Mouse (Mus musculus) forebrain, embryonic 13.5 days (tissue): Measurements from ENCODE around the gene 1110059E24Rik. TPM values are rescaled to one million over a fixed set of nuclear protein-coding genes. Genes with fewer than 3 reads are reported as not detected.

Experiments
- ATAC-seq: fragments of 200-750 bp; cut with Nextera tagmentation; 2 replicates; pipeline ENCODE4 v1.8.0; 2017
- H3K27ac ChIP-seq: fragments of 300-500 bp; sonication (generic); 2 replicates; pipeline ENCODE4 v1.5.1; 2015; ENCODE audit warnings: inconsistent platforms, mild to moderate bottlenecking, moderate library complexity
- H3K27me3 ChIP-seq: fragments of 300-500 bp; sonication (generic); 2 replicates; pipeline ENCODE4 v1.6.1; 2015; ENCODE audit warnings: mild to moderate bottlenecking, inconsistent platforms
- H3K36me3 ChIP-seq: fragments of 300-500 bp; sonication (generic); 2 replicates; pipeline ENCODE4 v1.6.1; 2015; ENCODE audit warnings: mild to moderate bottlenecking, inconsistent platforms; ENCODE audit not compliant: poor library complexity, severe bottlenecking
- H3K4me1 ChIP-seq: fragments of 300-500 bp; sonication (generic); 2 replicates; pipeline ENCODE4 v1.6.1; 2015; ENCODE audit warnings: inconsistent platforms
- H3K4me2 ChIP-seq: fragments of 300-500 bp; sonication (generic); 2 replicates; pipeline ENCODE4 v1.6.1; 2015; ENCODE audit warnings: inconsistent platforms, mild to moderate bottlenecking, moderate library complexity
- H3K4me3 ChIP-seq: fragments of 300-500 bp; sonication (generic); 2 replicates; pipeline ENCODE4 v1.5.1; 2015; ENCODE audit warnings: mild to moderate bottlenecking, inconsistent platforms
- H3K9ac ChIP-seq: fragments of 300-500 bp; sonication (generic); 2 replicates; pipeline ENCODE4 v1.6.1; 2015; ENCODE audit warnings: mild to moderate bottlenecking, inconsistent platforms
- H3K9me3 ChIP-seq: fragments of 300-500 bp; sonication (generic); replicated peaks from 2 replicates; pipeline ENCODE4 v1.6.1; 2016; ENCODE audit warnings: inconsistent platforms
- WGBS: fragments of 180-500 bp; shearing (Covaris S2); methylation state at CpG from one replicate; pipeline ENCODE4 v1.1.7; 2015; 5-methylcytosine and 5-hydroxymethylcytosine counted together
- polyA plus RNA-seq: library from polyadenylated mRNA; unstranded; fragments of >200 nt; fragmentation: Nextera tagmentation; extraction: Ambion mirVana; gene quantifications from 2 replicates; pipeline ENCODE4 v1.2.1, GENCODE M21; 2015

Gene 1110059E24Rik
- polyA plus RNA-seq, result 69.9 and 70.3 TPM in 2 replicates

DNA sequence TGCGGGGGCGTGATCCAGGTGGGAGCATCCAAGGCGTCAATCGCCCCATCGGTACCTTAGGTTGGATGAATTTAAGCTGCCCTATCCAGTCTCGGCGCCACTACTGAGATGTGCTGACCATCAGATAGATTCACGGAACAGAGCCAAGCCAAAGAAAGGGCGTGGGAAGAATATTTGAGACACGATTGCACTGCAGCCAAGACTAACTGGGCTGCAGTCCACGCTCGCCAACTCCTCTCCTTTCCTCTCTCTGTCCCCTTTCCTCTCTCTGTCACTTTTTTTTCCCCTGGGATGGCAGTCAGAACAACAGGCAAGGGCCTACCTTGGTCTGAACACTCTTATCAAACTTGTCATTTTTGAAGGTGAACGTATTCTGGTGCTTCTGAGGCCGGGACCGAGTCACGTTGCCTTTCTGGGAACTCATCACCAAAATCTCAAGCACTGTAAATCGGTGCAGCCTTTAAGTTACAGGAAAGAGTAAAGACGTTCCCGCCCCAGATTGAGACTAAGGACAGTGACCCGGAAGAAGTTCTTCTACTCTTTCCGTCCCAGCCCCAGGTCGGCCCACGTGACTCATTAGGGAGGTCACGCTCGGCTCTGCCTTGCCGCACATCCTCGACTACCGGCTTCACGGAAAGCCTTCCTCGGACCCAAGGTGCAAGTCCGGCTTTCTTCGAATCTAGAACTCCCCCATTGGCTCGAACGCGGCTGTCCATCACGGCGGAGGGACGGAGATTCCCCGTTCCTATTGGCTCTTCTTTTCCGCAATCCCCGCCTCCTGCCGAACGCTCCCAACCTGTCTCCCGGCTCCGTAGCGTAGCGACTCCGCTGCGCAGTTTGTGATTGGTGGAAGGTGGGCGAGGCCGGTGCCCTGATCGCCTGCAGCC is at the start of gene 1110059E24Rik:
1110059E24Rik (minus strand) TSS at position 692 of the 887 bp plus-strand sequence.
- no peaks in the 10 kb centered on the region for H3K9me3 ChIP-seq
- peak; percentile 98 for ATAC-seq
- WGBS, result 4% methylated on average over 52 of the region's 52 CpGs
- peak within 1 kb of the TSS; percentile 99 for H3K27ac ChIP-seq
- H3K9ac ChIP-seq, result peak within 1 kb of the TSS; percentile 96
- H3K4me1 ChIP-seq, result peaks cover 32% of the 10 kb centered on the region
- H3K27me3 ChIP-seq, result no peaks in the 10 kb centered on the region
- peak within 1 kb of the TSS; percentile 80 for H3K4me2 ChIP-seq
- H3K36me3 ChIP-seq, result no peaks in the 10 kb centered on the region
- H3K4me3 ChIP-seq, result peak within 1 kb of the TSS; percentile 81

DNA sequence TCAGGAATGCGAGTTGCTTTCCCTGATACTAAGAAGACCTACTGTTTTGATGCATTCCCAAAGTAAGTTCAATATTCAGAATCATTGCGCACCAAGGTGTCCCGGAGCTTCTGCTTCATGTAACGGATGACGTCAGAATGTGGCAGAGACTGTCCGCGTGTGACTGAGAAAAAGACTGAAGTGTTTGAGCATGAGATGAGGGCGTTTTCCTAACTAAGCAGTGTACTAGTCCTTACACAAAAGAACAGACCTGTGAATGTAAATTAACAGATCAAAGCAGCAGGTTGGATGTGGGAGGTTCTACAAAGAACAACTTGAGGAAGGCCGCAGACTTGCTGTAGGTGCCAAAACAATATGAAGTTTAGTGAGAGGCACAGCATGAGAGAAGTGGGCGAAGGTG is 28.2 kb upstream of the 1110059E24Rik start:
- no peak overlapping the region for H3K27ac ChIP-seq
- ATAC-seq, result no peak
- H3K9me3 ChIP-seq, result no peaks in the 10 kb centered on the region
- H3K4me2 ChIP-seq, result no peak overlapping the region
- H3K36me3 ChIP-seq, result peaks cover 37% of the 10 kb centered on the region
- WGBS, result 97% methylated on average over 10 of the region's 10 CpGs
- no peak overlapping the region for H3K9ac ChIP-seq
- no peak overlapping the region for H3K4me3 ChIP-seq
- H3K4me1 ChIP-seq, result no peaks in the 10 kb centered on the region
- no peaks in the 10 kb centered on the region for H3K27me3 ChIP-seq

DNA sequence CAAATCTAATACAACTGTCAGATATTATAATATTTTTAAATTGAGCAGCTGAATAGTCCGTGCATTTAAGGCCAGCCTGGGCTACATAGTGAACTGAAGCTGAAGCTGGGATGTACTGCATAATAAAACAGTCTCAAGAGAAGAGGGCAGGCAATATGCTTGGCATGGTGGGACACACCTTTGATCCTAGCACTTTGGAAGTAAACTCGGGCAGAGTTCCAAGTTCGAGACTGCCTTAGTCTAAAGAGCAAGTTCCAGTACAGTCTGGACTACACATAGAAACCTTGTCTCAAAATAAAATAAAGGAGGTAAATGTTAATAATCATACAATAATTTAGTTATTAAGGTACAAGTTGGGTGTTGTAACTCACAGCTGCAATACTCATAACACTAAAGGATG is 27.3 kb upstream of the 1110059E24Rik start:
- Histone ChIP-seq H3K27me3 (no peaks in the 10 kb centered on the region), H3K27ac (no peak overlapping the region), H3K9ac (no peak overlapping the region), H3K4me3 (no peak overlapping the region), H3K9me3 (no peaks in the 10 kb centered on the region; the same call in 1 of the 2 replicates), H3K4me1 (no peaks in the 10 kb centered on the region), H3K4me2 (no peak overlapping the region), H3K36me3 (peaks cover 35% of the 10 kb centered on the region)
- 94% methylated on average over 3 of the region's 3 CpGs for WGBS
- no peak for ATAC-seq

DNA sequence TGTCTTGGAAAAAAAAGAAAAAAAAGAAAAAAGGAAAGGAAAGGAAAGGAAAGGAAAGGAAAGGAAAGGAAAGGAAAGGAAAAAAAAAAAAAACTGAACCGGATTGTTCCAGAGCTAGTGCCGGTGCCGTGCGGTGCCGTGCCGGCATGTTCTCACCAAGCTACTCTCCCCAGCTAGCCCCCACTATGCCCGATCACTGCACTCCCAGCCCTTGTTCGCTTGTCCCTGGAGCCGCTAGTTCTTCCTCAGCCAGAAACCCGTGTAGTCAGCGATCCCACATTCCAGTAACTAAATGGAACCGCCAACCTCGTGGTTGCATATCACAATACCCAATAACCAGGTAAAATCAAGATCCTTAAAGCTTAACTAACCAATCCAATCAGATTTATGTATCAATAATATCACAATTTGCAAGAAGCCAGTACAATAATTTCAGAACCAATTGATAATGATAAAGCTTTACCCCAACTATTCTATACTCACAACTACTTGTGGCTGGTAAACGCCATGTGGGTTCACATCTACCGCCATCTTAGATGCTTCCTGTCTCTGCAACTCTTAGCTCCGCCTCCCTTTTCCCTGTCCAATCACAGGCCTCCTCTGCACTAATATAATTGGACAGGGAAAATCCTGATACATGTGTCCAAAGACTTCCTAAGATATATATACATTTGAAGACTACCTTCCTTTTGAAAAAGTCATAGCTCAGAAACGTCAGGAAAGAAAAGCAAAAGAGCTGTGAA is 21.7 kb upstream of the 1110059E24Rik start:
- Histone ChIP-seq H3K27ac (no peak overlapping the region), H3K4me3 (no peak overlapping the region), H3K36me3 (peaks cover 12% of the 10 kb centered on the region; the same call in 1 of the 2 replicates), H3K9ac (no peak overlapping the region), H3K4me1 (no peaks in the 10 kb centered on the region), H3K9me3 (peaks cover 1% of the 10 kb centered on the region; the same call in 1 of the 2 replicates), H3K4me2 (no peak overlapping the region), H3K27me3 (no peaks in the 10 kb centered on the region)
- WGBS, result 97% methylated on average over 17 of the region's 17 CpGs
- no peak for ATAC-seq

DNA sequence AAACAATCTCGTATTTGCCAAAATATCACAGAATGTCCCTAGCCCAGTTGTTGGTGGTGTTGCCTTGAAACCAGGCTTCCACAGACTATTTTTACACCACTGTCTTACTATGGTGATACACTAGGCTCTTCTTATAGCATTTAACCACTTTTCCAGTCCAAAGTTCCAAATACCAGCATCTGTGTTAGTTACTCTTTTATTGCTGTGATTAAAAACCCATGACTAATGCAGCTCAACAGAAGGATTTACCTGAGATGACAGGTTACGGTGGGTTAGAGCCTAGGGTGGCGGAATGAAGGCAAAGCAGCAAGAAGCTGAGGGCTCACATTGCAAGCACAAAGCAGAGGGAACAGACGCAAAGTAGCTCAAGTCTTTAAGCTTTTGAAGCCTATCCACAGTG is 16.9 kb upstream of the 1110059E24Rik start:
- Histone ChIP-seq H3K9me3 (peaks cover 3% of the 10 kb centered on the region), H3K27me3 (no peaks in the 10 kb centered on the region), H3K36me3 (peaks cover under 1% of the 10 kb centered on the region; the same call in 1 of the 2 replicates), H3K27ac (no peak overlapping the region), H3K4me3 (no peak overlapping the region), H3K9ac (no peak overlapping the region), H3K4me2 (no peak overlapping the region), H3K4me1 (no peaks in the 10 kb centered on the region)
- WGBS, result 96% methylated on average over 4 of the region's 4 CpGs
- ATAC-seq, result no peak

DNA sequence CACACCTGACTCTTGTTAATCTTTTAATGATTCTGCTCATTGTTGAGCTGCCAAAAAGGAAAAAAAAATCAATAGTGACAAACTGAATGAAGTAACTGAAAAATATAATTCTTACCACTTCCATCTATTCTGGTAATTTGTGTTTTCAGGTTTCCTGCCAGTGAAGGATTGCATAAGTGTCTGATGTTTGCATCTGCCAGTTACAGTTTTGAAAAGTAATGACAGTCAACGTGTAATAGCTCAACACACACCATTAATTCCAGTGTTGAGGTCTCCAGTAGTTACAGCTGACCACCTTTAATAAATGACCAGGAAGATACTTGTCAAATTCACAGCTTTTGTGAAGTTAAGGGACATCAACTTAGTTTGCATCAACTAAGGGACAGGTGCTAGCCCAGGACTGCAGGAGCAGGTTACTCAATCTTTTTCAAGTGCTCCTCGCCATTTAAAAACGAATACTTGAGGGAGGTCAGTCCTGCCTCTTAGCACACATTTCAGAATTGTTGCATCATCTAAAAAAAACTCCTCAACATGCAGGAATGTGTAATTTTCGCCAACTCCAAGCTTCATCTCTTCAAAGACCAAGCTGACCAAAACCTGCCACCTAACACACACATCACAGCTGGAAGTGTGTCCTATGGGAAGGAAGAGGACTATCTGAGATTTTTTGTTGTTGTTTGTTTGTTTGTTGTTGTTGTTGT is 11.1 kb upstream of the 1110059E24Rik start:
- Histone ChIP-seq H3K36me3 (no peaks in the 10 kb centered on the region), H3K4me1 (no peaks in the 10 kb centered on the region), H3K27me3 (no peaks in the 10 kb centered on the region), H3K27ac (no peak overlapping the region), H3K9ac (no peak overlapping the region), H3K4me3 (no peak overlapping the region), H3K9me3 (no peaks in the 10 kb centered on the region), H3K4me2 (no peak overlapping the region)
- ATAC-seq, result no peak
- 87% methylated on average over 4 of the region's 4 CpGs for WGBS

DNA sequence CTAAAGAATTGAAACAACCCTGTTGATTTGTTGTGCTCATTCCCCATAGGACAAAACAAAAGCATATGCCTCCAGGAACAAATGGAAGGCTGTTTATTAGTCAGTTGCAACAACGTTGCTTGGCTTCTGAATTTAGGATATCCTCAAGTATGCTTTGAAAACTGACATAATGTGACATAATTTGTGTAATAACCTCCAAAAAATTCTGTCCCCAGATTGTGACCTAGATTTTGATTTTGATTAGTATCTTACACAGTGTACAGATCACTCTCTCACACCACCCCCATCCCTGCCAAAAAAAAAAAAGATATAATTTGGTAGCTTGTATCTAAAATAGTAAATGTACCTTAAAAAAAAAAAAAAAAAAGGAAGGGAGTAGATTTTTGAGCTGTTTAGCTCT is 8.0 kb upstream of the 1110059E24Rik start:
- Histone ChIP-seq H3K9ac (no peak overlapping the region), H3K4me3 (no peak overlapping the region), H3K9me3 (no peaks in the 10 kb centered on the region), H3K36me3 (no peaks in the 10 kb centered on the region), H3K27me3 (no peaks in the 10 kb centered on the region), H3K4me1 (peaks cover 4% of the 10 kb centered on the region; the same call in 1 of the 2 replicates), H3K27ac (no peak overlapping the region), H3K4me2 (no peak overlapping the region)
- WGBS, result 86% methylated on average over 1 of the region's 1 CpGs
- ATAC-seq, result no peak

DNA sequence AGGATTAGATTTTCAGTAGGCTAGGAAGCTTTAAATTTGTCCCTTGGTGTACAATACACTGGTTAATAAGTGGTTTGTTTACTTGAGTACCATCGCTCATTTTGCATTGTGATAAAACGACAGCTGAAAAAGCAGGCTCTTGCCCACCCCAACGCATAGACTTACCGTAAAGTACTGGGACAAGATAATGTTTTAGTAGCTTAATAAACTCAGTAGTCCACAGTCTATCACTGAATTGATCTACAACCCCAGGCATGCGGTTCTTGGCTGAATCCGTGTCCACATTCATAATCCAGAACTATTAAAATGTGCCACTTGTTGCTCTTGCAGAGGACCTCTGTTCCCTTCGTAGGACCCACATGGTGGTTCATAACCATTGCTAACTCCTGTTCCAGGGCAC is 2.0 kb upstream of the 1110059E24Rik start:
- peak overlapping the region; percentile 96 for H3K9ac ChIP-seq
- H3K4me2 ChIP-seq, result peak overlapping the region; percentile 80
- H3K4me1 ChIP-seq, result peaks cover 32% of the 10 kb centered on the region
- H3K27ac ChIP-seq, result no peak overlapping the region
- no peaks in the 10 kb centered on the region for H3K27me3 ChIP-seq
- H3K9me3 ChIP-seq, result no peaks in the 10 kb centered on the region
- H3K36me3 ChIP-seq, result no peaks in the 10 kb centered on the region
- H3K4me3 ChIP-seq, result peak overlapping the region; percentile 81
- 58% methylated on average over 7 of the region's 7 CpGs for WGBS
- no peak for ATAC-seq

DNA sequence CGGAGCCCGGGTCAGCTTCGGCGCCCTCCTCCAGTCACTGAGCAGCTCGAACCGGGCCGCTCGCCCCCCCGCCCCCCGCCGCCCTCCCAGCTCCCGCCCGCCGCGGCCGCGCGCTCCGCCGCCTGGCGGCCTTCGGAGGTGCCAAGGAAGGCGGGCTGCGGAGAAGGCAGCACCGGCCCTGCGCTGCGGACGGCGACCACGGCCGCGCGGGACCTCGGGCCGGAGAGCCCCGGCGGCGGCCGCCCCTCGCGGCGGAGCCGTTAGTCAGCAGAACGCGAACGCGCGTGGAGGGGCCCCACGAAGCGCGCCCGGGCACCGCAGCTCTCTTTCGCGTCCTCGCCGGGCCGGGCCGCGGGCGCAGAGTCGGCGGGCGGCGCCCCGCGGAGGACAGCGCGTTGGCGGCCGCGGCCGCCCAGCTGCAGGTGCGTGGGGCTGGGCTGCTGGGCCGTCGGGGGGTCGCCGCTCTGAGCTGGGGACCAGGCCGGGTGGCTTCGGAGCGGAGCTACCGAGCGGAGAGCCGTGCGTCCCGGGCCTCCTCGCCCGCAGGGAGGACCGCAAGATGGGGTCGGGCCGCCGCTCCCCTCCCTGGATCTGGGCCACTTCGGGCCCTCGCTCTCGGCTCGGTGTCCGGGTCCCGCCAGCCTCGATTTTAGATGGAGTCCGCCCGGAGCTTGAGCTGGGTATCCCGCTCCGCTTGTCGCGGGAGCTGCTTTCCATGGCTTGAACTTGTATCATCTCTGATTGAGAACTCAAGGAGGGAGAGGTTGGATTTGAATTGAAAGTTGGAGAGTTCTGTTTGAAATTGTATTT is 601 bp upstream of the 1110059E24Rik start, which contains the start of gene Abhd17b:
Abhd17b (plus strand) TSS at position 14 of the 810 bp plus-strand sequence.
- Histone ChIP-seq H3K4me1 (peaks cover 32% of the 10 kb centered on the region), H3K36me3 (no peaks in the 10 kb centered on the region), H3K27me3 (no peaks in the 10 kb centered on the region), H3K9me3 (no peaks in the 10 kb centered on the region), H3K9ac (peak within 1 kb of the TSS; percentile 96), H3K27ac (peak within 1 kb of the TSS; percentile 99), H3K4me3 (peak within 1 kb of the TSS; percentile 81), H3K4me2 (peak within 1 kb of the TSS; percentile 80)
- under 1% methylated on average over 70 of the region's 105 CpGs for WGBS
- peak; percentile 59 for ATAC-seq

DNA sequence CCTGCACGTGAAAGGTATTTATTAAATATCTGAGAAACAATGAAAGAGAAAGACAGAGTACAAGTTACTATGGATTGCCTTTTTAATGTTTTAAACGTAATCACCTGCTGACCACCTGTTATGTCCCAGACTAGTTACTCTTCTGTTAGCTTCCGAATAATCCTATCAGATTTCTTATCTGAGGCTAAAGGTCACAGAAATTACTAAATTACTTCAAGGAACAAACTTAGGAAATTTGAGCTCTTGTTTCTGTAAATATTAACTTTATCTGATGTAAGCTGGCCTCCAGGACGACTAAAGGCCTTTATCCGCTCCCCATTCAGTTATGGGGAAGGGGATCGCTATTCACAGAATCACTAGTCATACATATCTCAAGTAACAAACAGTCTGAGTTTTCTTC is 1.1 kb downstream of the 1110059E24Rik start:
- no peak overlapping the region for H3K27ac ChIP-seq
- H3K4me3 ChIP-seq, result peak overlapping the region; percentile 81
- peak overlapping the region; percentile 80 for H3K4me2 ChIP-seq
- peak overlapping the region; percentile 96 for H3K9ac ChIP-seq
- WGBS, result 50% methylated on average over 6 of the region's 6 CpGs
- peaks cover 32% of the 10 kb centered on the region for H3K4me1 ChIP-seq
- H3K36me3 ChIP-seq, result no peaks in the 10 kb centered on the region
- ATAC-seq, result no peak
- no peaks in the 10 kb centered on the region for H3K27me3 ChIP-seq
- no peaks in the 10 kb centered on the region for H3K9me3 ChIP-seq

DNA sequence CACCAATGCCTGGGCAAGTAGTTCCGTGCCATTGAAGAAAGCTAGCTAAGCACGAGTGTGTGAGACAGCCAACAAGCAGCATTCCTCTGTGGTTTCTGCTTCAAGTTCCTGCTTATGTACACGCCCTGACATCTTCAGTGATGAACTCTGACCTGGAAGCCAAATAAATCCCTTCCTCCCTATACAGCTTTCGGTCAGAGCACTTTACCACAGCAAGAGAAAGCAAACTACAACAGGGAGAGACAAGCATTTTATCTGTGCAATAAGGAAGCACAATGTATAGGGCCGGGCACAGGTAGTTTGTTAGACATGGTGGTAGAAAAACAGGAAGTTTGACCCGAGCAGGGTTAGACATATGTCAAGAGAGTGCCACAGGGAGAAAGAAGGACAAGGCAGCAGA is 6.6 kb downstream of the 1110059E24Rik start:
- H3K27me3 ChIP-seq, result no peaks in the 10 kb centered on the region
- no peak overlapping the region for H3K9ac ChIP-seq
- no peaks in the 10 kb centered on the region for H3K9me3 ChIP-seq
- no peak overlapping the region for H3K27ac ChIP-seq
- H3K4me1 ChIP-seq, result peaks cover 6% of the 10 kb centered on the region; the same call in 1 of the 2 replicates
- 89% methylated on average over 6 of the region's 6 CpGs for WGBS
- no peak overlapping the region for H3K4me2 ChIP-seq
- no peaks in the 10 kb centered on the region for H3K36me3 ChIP-seq
- no peak for ATAC-seq
- H3K4me3 ChIP-seq, result no peak overlapping the region
